Mouse (Mus musculus): ENCODE measurements around the gene Ino80d.

DNA sequence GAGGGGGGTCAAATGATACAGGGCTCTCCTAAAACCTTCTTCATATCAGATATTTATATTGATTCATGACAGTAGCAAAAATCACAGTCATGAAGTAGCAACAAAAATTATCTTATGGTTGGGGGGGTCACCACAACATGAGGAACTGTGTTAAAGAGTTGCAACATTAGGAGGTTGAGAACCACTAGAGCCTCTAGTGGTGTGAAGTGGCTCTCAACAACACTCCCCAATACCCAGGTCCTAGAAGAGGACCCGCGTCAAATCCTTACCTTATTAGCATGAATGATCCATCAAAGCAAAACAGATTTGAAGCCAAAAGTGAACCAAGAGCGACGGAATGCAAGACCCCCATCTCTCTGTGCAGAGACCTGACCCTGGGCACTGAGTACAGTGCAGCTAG lies 161.4 kb downstream of the Ino80d start:
- no peak for TF ChIP-seq GATA1 (IDR thresholded peaks at IDR 0.05; ENCODE audit: borderline replicate concordance, low read length)
- TF ChIP-seq CTCF (IDR thresholded peaks at IDR 0.05; ENCODE audit: low read depth, low read length): no peak
- TF ChIP-seq TAL1 (conservative IDR thresholded peaks at IDR 0.05; ENCODE audit: low read depth, low read length): no peak
